Mouse (Mus musculus): ENCODE results near the gene Sms.

- TF ChIP-seq POLR2A (IDR thresholded peaks at IDR 0.05; ENCODE audit: control insufficient read depth, low read depth, low read length), result no peak
- no peak for TF ChIP-seq CTCF (IDR thresholded peaks at IDR 0.05; ENCODE audit: control insufficient read depth, insufficient read depth, insufficient replicate concordance, low read depth, low read length)
Observed at GRCm38 (mm10) chrX:157490769-157491144, 1.3 kb downstream of the Sms start.

Data from testis, adult 2 months (tissue).